Mouse (Mus musculus): Measurements from ENCODE around the gene Il1a. TPM values are rescaled to one million over a fixed set of nuclear protein-coding genes. Genes with fewer than 3 reads are reported as not detected.
A peak's percentile ranks its signal among the peaks of the same experiment; 100 is the strongest.

The Il1a gene
- polyA plus RNA-seq, 1 experiment from 2014 or later, result 3.7 TPM

DNA sequence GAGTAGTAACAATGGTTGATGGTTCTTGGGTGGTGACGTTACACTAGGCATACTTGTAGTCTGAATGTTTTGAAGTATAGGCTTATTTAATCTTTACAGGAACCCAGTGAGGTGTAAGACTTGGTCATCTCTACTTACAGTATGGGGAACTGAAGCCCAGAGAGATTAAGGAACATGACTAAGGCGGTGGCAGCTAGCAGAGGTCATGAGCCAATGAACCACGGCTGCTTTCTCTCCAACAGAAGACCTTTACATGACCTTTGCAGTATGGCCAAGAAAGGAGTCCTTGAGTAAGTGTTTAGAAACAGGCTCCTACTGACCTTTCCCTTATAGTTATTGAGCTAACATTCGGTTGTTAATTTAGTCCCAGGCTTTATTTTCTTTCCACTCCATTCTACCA, 3.8 kb downstream of the Il1a start:
- Histone ChIP-seq H3K4me1 (replicated peaks) (no peaks in the 10 kb centered on the region), H3K27ac (no peak overlapping the region), H3K4me2 (no peak overlapping the region), H3K4me3 (replicated peaks) (no peak overlapping the region), H3K27me3 (peaks cover 5% of the 10 kb centered on the region), H3K9me3 (replicated peaks) (no peaks in the 10 kb centered on the region), H3K9ac (no peak overlapping the region), H3K36me3 (no peaks in the 10 kb centered on the region)
- DNase-seq (no peak), ATAC-seq (ENCODE audit: low read depth) (no peak)
- WGBS (ENCODE audit: insufficient replicate concordance), result 64% methylated on average over 4 of the region's 4 CpGs

DNA sequence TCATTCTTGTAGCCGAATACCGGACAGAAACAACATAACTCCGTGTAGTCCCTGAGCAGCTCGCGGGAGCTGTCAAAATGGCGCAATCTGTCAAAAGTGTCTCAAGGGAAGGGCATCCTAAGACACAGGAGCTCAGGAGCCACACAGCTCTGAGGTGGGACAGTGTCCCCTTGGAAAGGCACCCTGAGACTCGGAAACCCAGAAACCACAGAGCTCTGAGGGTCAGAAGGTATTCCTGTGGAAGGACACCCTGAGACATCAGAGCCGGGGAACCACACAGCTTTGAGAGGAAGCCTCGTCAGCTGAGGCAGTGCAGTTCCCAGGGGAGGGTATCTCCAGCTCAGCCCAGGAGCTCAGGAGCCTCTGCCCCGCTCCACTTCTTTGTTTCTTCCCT, 12.2 kb downstream of the Il1a start:
- no peak for DNase-seq
- Histone ChIP-seq H3K4me3 (replicated peaks) (peak overlapping the region; percentile 89), H3K36me3 (peaks cover 17% of the 10 kb centered on the region), H3K9me3 (replicated peaks) (no peaks in the 10 kb centered on the region), H3K4me1 (replicated peaks) (peaks cover 32% of the 10 kb centered on the region), H3K27ac (peak overlapping the region; percentile 98), H3K4me2 (peak overlapping the region; percentile 82), H3K9ac (peak overlapping the region; percentile 85), H3K27me3 (peaks cover 14% of the 10 kb centered on the region)
- peak; percentile 19 for ATAC-seq (ENCODE audit: low read depth)
- 1% methylated on average over 10 of the region's 10 CpGs for WGBS (ENCODE audit: insufficient replicate concordance)

DNA sequence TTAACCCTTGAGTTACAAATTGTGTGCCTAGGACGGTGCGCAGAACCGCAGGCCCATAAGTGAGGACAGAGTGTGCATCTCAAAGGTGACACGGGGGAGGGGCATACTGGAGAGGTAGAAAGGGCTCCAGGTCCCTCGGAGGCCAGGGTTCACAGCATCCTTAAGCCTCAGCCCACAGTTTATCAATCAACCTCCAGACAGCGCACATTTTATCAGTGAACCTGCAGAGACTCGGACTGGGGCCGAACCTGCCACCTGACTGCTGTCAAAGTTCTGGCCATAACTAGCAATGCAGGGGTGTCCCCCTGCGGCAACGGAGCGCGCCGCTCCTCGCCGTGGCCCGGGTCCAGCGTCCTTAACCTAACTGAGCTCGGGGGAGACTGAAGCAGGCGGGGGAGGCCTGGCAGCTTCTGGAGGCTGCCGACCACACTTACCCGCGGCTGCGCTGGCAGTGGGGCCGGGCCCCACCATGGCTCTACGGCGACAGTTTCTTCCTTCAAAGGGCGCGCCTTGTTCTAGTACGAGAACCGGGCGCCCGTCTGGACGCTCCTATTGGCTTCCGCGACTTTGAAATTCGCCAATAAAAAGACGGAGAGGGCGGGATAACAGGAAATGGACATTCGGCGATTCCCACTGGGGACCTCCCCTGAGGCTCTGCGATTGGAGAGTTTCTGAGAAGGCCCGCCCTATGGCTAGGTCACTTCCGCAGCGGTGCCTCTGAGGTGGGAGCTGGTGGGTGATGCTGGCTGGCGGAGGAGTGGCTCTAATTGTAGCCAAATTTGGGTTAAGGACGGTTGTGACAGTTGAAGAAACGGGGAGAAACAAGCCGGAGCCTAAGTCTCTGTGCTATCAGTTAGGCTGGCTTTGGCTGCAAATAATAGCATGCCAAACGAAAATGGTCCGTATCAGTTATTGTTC, 12.8 kb downstream of the Il1a start, which contains the start of gene Ckap2l:
Gene Ckap2l (minus strand): TSS at position 542 of the 918 bp plus-strand sequence.
- ATAC-seq (ENCODE audit: low read depth), result peak; percentile 98
- Histone ChIP-seq H3K4me3 (replicated peaks) (peak within 1 kb of the TSS; percentile 89), H3K27ac (peak within 1 kb of the TSS; percentile 98), H3K4me2 (peak within 1 kb of the TSS; percentile 83), H3K27me3 (peaks cover 11% of the 10 kb centered on the region), H3K9me3 (replicated peaks) (no peaks in the 10 kb centered on the region), H3K36me3 (peaks cover 17% of the 10 kb centered on the region), H3K9ac (peak within 1 kb of the TSS; percentile 93), H3K4me1 (replicated peaks) (peaks cover 32% of the 10 kb centered on the region)
- WGBS (ENCODE audit: insufficient replicate concordance), result under 1% methylated on average over 50 of the region's 50 CpGs
- peak; percentile 97 for DNase-seq

DNA sequence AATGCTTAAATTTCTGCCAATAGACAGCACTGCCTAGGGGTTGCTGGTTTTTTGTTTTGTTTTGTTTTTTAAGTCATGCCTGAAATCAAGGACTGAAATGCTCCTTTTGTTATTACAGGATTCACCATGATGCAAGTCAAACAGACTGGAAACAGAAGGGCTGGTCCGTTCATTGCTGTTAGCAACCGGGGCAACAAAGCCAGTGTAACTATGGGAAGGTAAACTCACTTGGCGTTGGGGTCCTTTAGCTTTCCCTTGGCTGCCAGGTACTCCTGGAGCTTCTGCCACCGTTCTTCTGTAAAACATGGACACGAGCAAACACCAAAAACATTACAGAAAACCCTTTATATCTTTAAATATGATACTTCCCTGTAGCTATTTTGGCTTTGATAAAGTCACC, 13.7 kb downstream of the Il1a start:
- WGBS (ENCODE audit: insufficient replicate concordance), result 50% methylated on average over 5 of the region's 5 CpGs
- H3K27ac ChIP-seq, result peak overlapping the region; percentile 98
- H3K36me3 ChIP-seq, result peaks cover 20% of the 10 kb centered on the region
- peak overlapping the region; percentile 93 for H3K9ac ChIP-seq
- ATAC-seq (ENCODE audit: low read depth) (no peak), DNase-seq (no peak)
- peaks cover 35% of the 10 kb centered on the region for H3K4me1 ChIP-seq (replicated peaks)
- no peaks in the 10 kb centered on the region for H3K9me3 ChIP-seq (replicated peaks)
- peak overlapping the region; percentile 83 for H3K4me2 ChIP-seq
- H3K4me3 ChIP-seq (replicated peaks), result peak overlapping the region; percentile 89
- peaks cover 10% of the 10 kb centered on the region for H3K27me3 ChIP-seq

DNA sequence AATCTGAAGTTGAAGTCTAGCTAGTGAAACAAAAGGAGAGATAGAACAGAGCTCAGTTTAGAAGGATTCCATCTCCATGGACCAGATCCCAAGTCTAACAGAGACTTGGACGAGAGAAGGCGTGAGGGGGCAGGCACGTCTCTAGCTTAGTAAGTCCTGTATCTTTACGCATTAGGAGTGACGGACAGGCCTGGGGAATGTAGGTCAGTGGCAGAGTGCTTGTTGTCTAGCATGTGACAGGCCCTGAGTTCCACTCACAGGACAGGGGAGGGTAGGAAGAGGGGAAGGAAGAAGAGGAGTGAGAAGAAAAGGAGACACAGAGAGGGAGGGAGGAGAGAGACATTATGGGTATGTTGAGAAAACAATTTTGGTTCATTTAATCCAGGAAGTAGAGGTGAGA, 14.7 kb downstream of the Il1a start:
- Histone ChIP-seq H3K9ac (peak overlapping the region; percentile 93), H3K27ac (peak overlapping the region; percentile 98)

DNA sequence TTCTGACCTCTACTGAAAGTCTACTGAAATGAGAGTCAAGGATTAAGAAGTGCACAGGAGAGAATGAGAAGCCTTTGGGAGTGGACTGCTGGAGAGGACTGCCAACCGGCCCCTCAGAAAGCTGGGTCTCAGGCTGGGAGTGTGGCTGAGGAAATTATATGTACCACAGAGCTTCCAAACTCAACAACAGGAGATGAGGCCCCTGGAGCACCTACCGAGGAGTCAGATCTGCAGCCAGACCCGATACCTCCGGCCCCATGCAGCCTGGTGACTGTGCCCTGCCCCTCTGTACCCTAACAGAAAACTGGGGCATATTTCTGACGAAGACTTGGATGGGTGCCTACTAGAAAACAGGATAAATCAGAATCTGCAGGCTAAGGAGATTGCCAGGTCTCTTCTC, 35.9 kb downstream of the Il1a start:
- H3K27ac ChIP-seq, result no peak overlapping the region
- H3K9me3 ChIP-seq (replicated peaks), result no peaks in the 10 kb centered on the region
- 92% methylated on average over 5 of the region's 5 CpGs for WGBS (ENCODE audit: insufficient replicate concordance)
- H3K4me2 ChIP-seq, result no peak overlapping the region
- peaks cover 90% of the 10 kb centered on the region for H3K36me3 ChIP-seq
- H3K4me3 ChIP-seq (replicated peaks), result no peak overlapping the region
- no peaks in the 10 kb centered on the region for H3K4me1 ChIP-seq (replicated peaks)
- no peak overlapping the region for H3K9ac ChIP-seq
- ATAC-seq (ENCODE audit: low read depth), result no peak
- no peak for DNase-seq
- no peaks in the 10 kb centered on the region for H3K27me3 ChIP-seq

More for the DNA sequence above, 14.7 kb downstream of the Il1a start:
- ATAC-seq (ENCODE audit: low read depth) (no peak), DNase-seq (no peak)
- Histone ChIP-seq H3K36me3 (peaks cover 30% of the 10 kb centered on the region), H3K4me3 (replicated peaks) (peak overlapping the region; percentile 89), H3K27me3 (0 out of 2 replicates have a peak, but pooled peaks cover 3% of the 10 kb centered on the region), H3K4me1 (replicated peaks) (peaks cover 36% of the 10 kb centered on the region), H3K9me3 (replicated peaks) (no peaks in the 10 kb centered on the region), H3K4me2 (peak overlapping the region; percentile 83)
- 90% methylated on average over 5 of the region's 5 CpGs for WGBS (ENCODE audit: insufficient replicate concordance)

DNA sequence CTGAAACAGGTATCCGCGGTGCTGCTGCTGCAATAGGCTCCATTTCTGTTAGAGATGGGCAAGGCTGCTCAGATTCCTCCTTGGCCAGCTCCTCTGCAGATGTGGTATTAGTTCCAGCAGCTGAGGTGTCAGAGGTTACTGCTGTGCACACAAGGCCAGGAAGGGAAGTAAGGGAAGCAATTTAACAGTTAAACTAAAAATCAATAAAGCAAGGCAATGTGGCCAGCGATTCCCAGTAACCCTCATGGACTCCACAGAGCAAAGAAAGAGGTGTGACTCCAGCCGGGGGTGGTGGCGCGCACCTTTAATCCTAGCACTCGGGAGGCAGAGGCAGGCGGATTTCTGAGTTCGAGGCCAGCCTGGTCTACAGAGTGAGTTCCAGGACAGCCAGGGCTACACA, 39.2 kb downstream of the Il1a start:
- H3K36me3 ChIP-seq, result peaks cover 93% of the 10 kb centered on the region

DNA sequence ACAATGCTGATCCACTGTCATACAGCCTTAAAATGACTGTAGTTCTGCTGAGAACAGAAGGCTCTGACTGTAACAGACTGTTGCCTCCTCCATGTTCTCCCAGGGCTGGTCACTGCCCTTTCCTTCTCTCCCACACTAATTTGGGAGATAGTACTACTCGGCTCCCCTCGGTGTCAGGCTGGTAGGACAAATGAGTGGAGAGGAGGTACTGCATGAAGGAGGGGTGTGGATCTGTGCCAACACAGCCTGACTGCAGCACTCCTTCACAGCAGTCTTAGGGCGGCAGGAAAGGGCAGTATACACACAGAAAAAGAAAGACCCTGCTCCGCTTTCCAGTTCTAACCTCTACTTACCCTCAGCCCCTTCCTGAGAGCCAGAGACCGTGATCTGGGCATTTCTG, 39.8 kb downstream of the Il1a start:
- WGBS (ENCODE audit: insufficient replicate concordance), result 96% methylated on average over 5 of the region's 5 CpGs
- Histone ChIP-seq H3K4me2 (no peak overlapping the region), H3K27ac (no peak overlapping the region), H3K27me3 (no peaks in the 10 kb centered on the region), H3K9me3 (replicated peaks) (no peaks in the 10 kb centered on the region), H3K36me3 (peaks cover 88% of the 10 kb centered on the region), H3K9ac (no peak overlapping the region), H3K4me3 (replicated peaks) (no peak overlapping the region), H3K4me1 (replicated peaks) (no peaks in the 10 kb centered on the region)
- DNase-seq (no peak), ATAC-seq (ENCODE audit: low read depth) (no peak; the same call in 1 of the 2 replicates)

More for the DNA sequence above, 39.2 kb downstream of the Il1a start:
- no peaks in the 10 kb centered on the region for H3K9me3 ChIP-seq (replicated peaks)
- no peaks in the 10 kb centered on the region for H3K4me1 ChIP-seq (replicated peaks)
- H3K27ac ChIP-seq, result no peak overlapping the region
- no peak overlapping the region for H3K4me3 ChIP-seq (replicated peaks)
- WGBS (ENCODE audit: insufficient replicate concordance), result 81% methylated on average over 9 of the region's 9 CpGs
- H3K9ac ChIP-seq, result no peak overlapping the region
- no peak for DNase-seq
- H3K4me2 ChIP-seq, result no peak overlapping the region
- ATAC-seq (ENCODE audit: low read depth), result no peak
- H3K27me3 ChIP-seq, result no peaks in the 10 kb centered on the region

DNA sequence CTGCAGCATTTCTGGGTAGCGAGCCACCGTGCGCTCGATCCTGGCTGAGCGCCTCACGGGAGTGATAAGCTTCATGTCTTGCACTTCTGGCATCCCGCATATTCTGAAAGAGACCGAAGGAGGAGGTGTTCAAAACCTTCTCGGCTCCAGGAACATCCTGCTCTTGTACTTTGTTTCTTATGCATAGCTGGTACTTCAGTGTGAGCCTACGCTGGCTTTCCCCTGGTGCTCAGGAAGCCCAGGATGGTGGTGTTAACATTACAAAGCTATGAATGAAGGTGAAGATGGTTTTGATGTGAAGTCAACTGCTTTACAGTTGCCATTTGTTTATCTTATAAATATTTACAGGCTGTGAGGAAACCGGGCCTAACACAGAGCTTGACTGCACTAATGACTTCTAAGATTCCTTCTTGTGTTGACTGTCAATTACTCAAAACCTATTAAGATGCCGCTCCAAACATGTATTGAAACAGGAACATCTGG, 40.6 kb downstream of the Il1a start:
- H3K27me3 ChIP-seq, result no peaks in the 10 kb centered on the region
- H3K4me1 ChIP-seq (replicated peaks), result peaks cover 2% of the 10 kb centered on the region
- 92% methylated on average over 12 of the region's 12 CpGs for WGBS (ENCODE audit: insufficient replicate concordance)
- no peak overlapping the region for H3K4me3 ChIP-seq (replicated peaks)
- ATAC-seq (ENCODE audit: low read depth), result no peak
- H3K9ac ChIP-seq, result no peak overlapping the region
- H3K27ac ChIP-seq, result no peak overlapping the region
- no peak for DNase-seq
- peaks cover 81% of the 10 kb centered on the region for H3K36me3 ChIP-seq
- H3K9me3 ChIP-seq (replicated peaks), result no peaks in the 10 kb centered on the region
- no peak overlapping the region for H3K4me2 ChIP-seq

DNA sequence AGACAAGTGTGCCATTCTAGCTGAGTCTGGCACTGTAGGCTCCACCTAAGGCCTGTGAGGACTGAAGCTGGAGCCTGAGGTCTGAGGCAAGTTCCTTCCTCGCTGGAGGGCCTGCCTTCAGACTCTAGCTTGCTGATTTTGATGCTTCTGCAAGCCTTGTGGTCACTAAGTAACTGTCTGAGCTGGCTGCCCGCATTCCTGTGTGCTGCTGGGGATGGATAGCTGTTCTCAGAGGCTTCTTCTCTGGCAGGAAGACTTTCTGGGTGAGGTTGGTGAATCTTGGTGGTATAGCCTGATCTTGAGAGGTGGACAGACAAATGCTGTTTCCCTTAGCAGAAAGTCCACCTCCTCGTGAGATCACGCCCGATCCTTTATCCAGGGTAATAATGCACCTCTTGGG, 42.0 kb downstream of the Il1a start:
- Histone ChIP-seq H3K36me3 (peaks cover 67% of the 10 kb centered on the region), H3K9me3 (replicated peaks) (no peaks in the 10 kb centered on the region), H3K27me3 (no peaks in the 10 kb centered on the region), H3K4me3 (replicated peaks) (no peak overlapping the region), H3K27ac (no peak overlapping the region), H3K4me1 (replicated peaks) (peaks cover 16% of the 10 kb centered on the region), H3K9ac (no peak overlapping the region), H3K4me2 (no peak overlapping the region)
- no peak for ATAC-seq (ENCODE audit: low read depth)
- WGBS (ENCODE audit: insufficient replicate concordance), result 86% methylated on average over 5 of the region's 5 CpGs
- no peak for DNase-seq

DNA sequence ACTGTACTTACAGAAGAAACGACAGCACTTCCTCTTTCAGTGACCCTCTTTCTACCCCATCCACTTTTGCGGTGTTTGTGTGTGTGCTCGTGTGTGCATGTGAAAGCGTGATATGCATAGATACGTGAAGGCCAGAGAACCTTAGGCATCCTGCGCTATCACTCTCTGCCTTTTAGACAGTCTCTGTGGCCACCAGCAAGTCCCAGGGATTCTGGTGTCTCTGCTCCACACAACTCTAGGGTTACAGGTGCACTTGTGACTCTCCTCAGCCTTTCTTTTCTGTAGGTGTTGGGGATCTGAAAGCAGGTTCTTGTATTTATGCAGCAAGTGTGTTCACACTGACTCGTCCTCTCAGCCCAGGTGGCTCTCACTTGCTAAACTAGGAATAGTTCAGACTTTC, 44.5 kb downstream of the Il1a start:
- Histone ChIP-seq H3K27ac (no peak overlapping the region), H3K9ac (no peak overlapping the region), H3K27me3 (0 out of 2 replicates have a peak, but pooled peaks cover 6% of the 10 kb centered on the region), H3K4me3 (replicated peaks) (no peak overlapping the region), H3K9me3 (replicated peaks) (no peaks in the 10 kb centered on the region), H3K36me3 (peaks cover 44% of the 10 kb centered on the region), H3K4me2 (no peak overlapping the region), H3K4me1 (replicated peaks) (peaks cover 33% of the 10 kb centered on the region)
- 75% methylated on average over 7 of the region's 7 CpGs for WGBS (ENCODE audit: insufficient replicate concordance)
- ATAC-seq (ENCODE audit: low read depth), result no peak
- DNase-seq, result no peak

Measured in liver, embryonic 13.5 days (tissue).